Mouse (Mus musculus): Measurements from ENCODE around the gene Samd5.

DNA sequence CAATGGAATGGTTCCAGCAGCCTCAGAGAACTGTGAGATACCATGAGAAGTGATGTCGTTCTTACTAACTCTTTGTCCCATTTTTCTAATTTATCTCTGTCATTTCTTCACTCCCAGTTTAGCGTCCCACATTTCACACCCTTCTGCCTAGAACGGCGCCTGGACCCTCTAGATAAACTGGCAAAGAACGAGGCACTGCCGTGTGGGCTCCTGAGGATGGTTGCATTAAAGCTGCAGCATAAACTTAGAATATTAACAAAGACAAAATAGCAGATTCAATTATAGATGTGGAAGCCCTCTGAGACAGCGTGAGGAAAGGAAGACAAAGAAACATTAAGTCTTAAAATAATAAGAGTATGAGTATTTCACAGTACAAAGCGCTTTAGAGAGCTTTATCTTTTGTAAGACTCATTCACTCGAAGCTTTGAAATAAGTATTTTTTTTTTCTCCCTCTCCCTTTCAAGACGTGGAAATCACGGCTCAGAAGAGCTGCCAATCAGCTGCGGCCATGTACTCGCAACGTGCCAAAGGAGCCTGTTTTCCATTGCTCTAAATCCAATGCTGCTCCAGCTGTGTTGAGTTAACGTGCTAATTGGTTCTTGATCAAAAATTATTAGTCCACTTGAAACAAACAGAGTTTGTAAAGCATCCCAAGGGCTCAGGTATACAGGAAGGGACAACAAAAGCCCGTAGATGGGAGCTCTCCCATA is 19.1 kb upstream of the Samd5 start:
- TF ChIP-seq CTCF (IDR thresholded peaks at IDR 0.05; ENCODE audit: extremely low read depth, insufficient read length, insufficient replicate concordance, low read depth, low read length) (no peak), POLR2A (IDR thresholded peaks at IDR 0.05; ENCODE audit: low read depth, low read length) (no peak)

Data from small intestine, adult 2 months (tissue).